Mouse (Mus musculus) brown adipose tissue, adult 24 weeks (tissue): ENCODE measurements around the gene Baiap2l2. TPM values are rescaled to one million over a fixed set of nuclear protein-coding genes. Genes with fewer than 3 reads are reported as not detected.

Experiments used
- H3K27ac ChIP-seq: fragments of 200-500 bp; replicated peaks from 2 replicates; pipeline ENCODE4 v1.5.1; 2012; ENCODE audit warnings: low read depth, mild to moderate bottlenecking, low read length
- H3K4me1 ChIP-seq: fragments of 200-500 bp; 2 replicates; pipeline ENCODE4 v1.6.1; 2012; ENCODE audit warnings: low read length, mixed read lengths; ENCODE audit not compliant: control insufficient read depth, insufficient read depth, insufficient read length
- H3K4me3 ChIP-seq: fragments of 200-500 bp; 2 replicates; pipeline ENCODE4 v1.5.1; 2012; ENCODE audit warnings: low read depth, mild to moderate bottlenecking, low read length, moderate library complexity; ENCODE audit not compliant: insufficient read depth
- polyA plus RNA-seq: library from polyadenylated mRNA; stranded (reverse); fragments of >200 nt; gene quantifications from 2 replicates; pipeline ENCODE4 v1.2.4, GENCODE M21; 2012; ENCODE audit not compliant: missing spikeins, insufficient read depth, insufficient read length

The Baiap2l2 gene
- polyA plus RNA-seq, 1 experiment = 1.1 TPM

GRCm38 (mm10) chr15:79224685-79225084 lies 60.7 kb downstream of the Baiap2l2 start:
- Histone ChIP-seq H3K4me3 (no peak overlapping the region), H3K27ac (no peak overlapping the region), H3K4me1 (peaks cover 3% of the 10 kb centered on the region)

GRCm38 (mm10) chr15:79223641-79224040 lies 61.7 kb downstream of the Baiap2l2 start:
- no peak overlapping the region for H3K27ac ChIP-seq
- no peak overlapping the region for H3K4me3 ChIP-seq
- H3K4me1 ChIP-seq = no peaks in the 10 kb centered on the region; the same call in 1 of the 2 replicates

GRCm38 (mm10) chr15:79219572-79219971 lies 65.8 kb downstream of the Baiap2l2 start:
- H3K4me3 ChIP-seq = no peak overlapping the region
- H3K27ac ChIP-seq = no peak overlapping the region
- H3K4me1 ChIP-seq = no peaks in the 10 kb centered on the region; the same call in 1 of the 2 replicates

- Histone ChIP-seq H3K27ac (no peak overlapping the region), H3K4me1 (no peaks in the 10 kb centered on the region), H3K4me3 (no peak overlapping the region)
Measured at GRCm38 (mm10) chr15:79216191-79216590, 69.1 kb downstream of the Baiap2l2 start.

GRCm38 (mm10) chr15:79213591-79213990 lies 71.7 kb downstream of the Baiap2l2 start:
- H3K4me1 ChIP-seq = no peaks in the 10 kb centered on the region
- H3K27ac ChIP-seq = no peak overlapping the region
- no peak overlapping the region for H3K4me3 ChIP-seq

GRCm38 (mm10) chr15:79212750-79213446 lies 72.4 kb downstream of the Baiap2l2 start:
- Histone ChIP-seq H3K4me1 (no peaks in the 10 kb centered on the region), H3K4me3 (no peak overlapping the region), H3K27ac (no peak overlapping the region)

GRCm38 (mm10) chr15:79210357-79210756 lies 75.0 kb downstream of the Baiap2l2 start:
- no peak overlapping the region for H3K4me3 ChIP-seq
- no peak overlapping the region for H3K27ac ChIP-seq

GRCm38 (mm10) chr15:79208758-79209439 lies 76.4 kb downstream of the Baiap2l2 start:
- H3K27ac ChIP-seq = peak overlapping the region; percentile 19; the same call in 1 of the 2 replicates
- peak overlapping the region; percentile 42 for H3K4me3 ChIP-seq
- no peaks in the 10 kb centered on the region for H3K4me1 ChIP-seq

More at GRCm38 (mm10) chr15:79210357-79210756, 75.0 kb downstream of the Baiap2l2 start:
- H3K4me1 ChIP-seq = no peaks in the 10 kb centered on the region

GRCm38 (mm10) chr15:79208211-79208610 lies 77.1 kb downstream of the Baiap2l2 start:
- Histone ChIP-seq H3K4me1 (no peaks in the 10 kb centered on the region), H3K4me3 (no peak overlapping the region), H3K27ac (no peak overlapping the region)

Other genes with a start within 250 kb of the Baiap2l2 start
- not detected in 2 replicates for gene Galr3, start 243.7 kb downstream of the Baiap2l2 start, polyA plus RNA-seq
- 5.7 and 8.7 TPM in 2 replicates for gene Ankrd54, start 222.6 kb downstream of the Baiap2l2 start, polyA plus RNA-seq
- gene Eif3l, start 210.4 kb downstream of the Baiap2l2 start, polyA plus RNA-seq = 177 and 198 TPM in 2 replicates
- 20.2 and 21.8 TPM in 2 replicates for gene Micall1, start 176.6 kb downstream of the Baiap2l2 start, polyA plus RNA-seq
- 173 and 185 TPM in 2 replicates for gene Polr2f, start 144.5 kb downstream of the Baiap2l2 start, polyA plus RNA-seq
- 2.1 TPM in 1 of 2 replicates, not detected in the other for gene 1700088E04Rik, start 144.3 kb downstream of the Baiap2l2 start, polyA plus RNA-seq
- 0.48 and 1.5 TPM in 2 replicates for gene Sox10, start 120.3 kb downstream of the Baiap2l2 start, polyA plus RNA-seq
- gene Pick1, start 56.4 kb downstream of the Baiap2l2 start, polyA plus RNA-seq = 12.2 and 13.0 TPM in 2 replicates
- gene Gm49486, start 56.1 kb downstream of the Baiap2l2 start, polyA plus RNA-seq = 1.2 TPM in 1 of 2 replicates, not detected in the other
- gene Slc16a8, start 30.8 kb downstream of the Baiap2l2 start, polyA plus RNA-seq = not detected in 2 replicates
- 11.6 and 13.4 TPM in 2 replicates for gene Pla2g6, start 42.9 kb upstream of the Baiap2l2 start, polyA plus RNA-seq
- gene Maff, start 61.1 kb upstream of the Baiap2l2 start, polyA plus RNA-seq = 9.8 and 11.4 TPM in 2 replicates
- gene Tmem184b, start 118.0 kb upstream of the Baiap2l2 start, polyA plus RNA-seq = 60.3 and 71.0 TPM in 2 replicates
- 17.4 and 24.8 TPM in 2 replicates for gene Csnk1e, start 170.0 kb upstream of the Baiap2l2 start, polyA plus RNA-seq
- gene Kcnj4, start 219.7 kb upstream of the Baiap2l2 start, polyA plus RNA-seq = not detected in 2 replicates
- gene Kdelr3, start 230.9 kb upstream of the Baiap2l2 start, polyA plus RNA-seq = 2.2 and 3.0 TPM in 2 replicates